Mouse (Mus musculus): Measurements from ENCODE around the gene Invs.

Gene Invs

DNA sequence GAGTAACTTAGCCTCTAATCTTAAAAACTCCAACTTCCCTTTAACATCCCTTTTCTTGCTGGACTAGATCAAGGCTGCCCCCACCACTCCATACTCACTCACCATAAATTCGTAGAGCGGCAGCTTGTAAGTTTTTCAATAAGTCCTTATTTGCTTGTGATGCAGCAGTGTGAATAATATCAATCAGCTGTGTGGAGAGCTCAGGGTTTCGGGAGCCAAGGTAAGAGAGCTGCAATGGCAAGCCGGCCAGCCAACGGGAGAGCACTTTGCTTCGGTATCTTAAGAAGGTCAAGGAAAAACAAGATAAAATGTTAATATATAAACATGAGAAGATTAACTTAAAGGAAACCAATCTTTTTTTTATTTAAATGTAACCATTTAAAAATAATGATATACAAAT lies 178.9 kb downstream of the Invs start:
- in situ Hi-C loops (cut with MseI, MboI), result no loop called here

DNA sequence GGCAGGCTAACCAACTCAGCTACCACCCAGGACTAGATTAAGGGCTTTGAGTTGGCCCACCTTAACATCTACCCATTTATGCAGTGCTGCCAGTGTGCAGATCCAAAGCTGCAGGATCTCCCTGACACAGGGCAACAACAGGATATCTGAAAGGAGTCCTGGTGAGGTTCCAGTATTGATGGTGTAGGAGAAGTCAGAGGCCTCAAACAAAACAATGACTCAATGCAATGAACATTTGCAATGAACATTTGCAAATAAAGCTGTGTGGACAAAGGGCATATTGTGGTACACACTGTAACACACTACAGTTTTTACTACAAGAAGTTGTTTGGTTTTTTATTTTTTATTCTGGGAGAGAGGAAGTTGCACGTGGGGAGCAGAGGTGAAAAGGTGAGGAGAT lies 181.5 kb downstream of the Invs start:
- in situ Hi-C loops (cut with MseI, MboI), result no loop called here

DNA sequence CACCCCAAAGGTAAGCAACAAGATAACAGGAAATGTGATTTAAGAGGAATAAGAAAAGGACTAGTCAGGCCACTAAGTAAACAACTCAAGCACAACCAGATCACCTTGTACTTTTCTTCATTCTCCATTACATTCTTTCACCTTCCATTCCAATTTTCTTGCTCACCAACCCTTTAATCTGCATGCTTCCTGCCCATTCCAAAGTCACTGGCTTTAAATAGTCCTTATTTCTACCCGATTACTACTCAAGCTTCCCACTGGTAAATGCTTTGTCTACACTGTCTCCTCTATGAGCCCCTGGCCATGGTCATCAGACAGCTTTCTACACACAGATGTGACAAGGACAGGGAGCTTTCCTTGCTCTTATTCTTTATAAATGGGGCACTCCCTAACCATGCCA lies 191.4 kb downstream of the Invs start:
- in situ Hi-C loops (cut with MseI, MboI), result loop anchor here in 1 of 2 experiments (10.0 kb wide), 1 partner anchor 74 kb away; no protein-coding TSS in a partner anchor

DNA sequence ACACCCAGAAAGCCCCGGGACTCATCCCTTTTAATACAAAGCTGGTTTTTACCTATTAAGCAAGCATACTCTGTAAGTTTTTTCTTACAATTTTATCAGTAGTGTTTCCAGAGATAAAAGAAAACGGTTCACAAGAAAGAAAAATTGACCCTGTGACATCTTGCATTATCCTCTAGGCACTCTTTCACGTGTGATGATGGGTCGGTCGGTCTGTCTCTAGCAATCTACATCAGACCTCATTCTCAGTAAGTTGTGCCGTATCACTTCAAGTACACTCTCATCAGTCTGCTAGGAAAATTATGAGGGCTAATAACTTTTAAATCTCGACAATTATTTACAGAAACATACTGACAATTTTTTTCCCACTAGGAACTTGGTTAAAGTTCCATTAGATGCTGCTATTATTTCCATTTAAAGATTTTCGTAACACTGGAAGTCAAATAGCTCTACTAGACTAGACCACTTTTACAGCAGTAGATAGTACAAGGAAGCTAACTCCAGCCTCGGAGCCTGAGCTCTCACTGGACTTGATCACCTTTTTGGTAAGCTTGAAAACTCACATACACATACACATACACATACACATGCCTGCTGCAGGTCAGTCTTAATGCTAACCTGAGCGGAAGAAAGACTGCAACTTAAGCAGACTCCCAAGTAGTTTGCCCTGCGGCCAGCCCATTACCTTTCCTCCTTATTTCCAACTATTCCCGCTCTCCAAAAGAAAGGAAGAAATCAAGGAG lies 192.7 kb downstream of the Invs start:
- in situ Hi-C loops (cut with MseI, MboI), result loop anchor here in 1 of 2 experiments (10.0 kb wide), 1 partner anchor 73 kb away; no protein-coding TSS in a partner anchor

DNA sequence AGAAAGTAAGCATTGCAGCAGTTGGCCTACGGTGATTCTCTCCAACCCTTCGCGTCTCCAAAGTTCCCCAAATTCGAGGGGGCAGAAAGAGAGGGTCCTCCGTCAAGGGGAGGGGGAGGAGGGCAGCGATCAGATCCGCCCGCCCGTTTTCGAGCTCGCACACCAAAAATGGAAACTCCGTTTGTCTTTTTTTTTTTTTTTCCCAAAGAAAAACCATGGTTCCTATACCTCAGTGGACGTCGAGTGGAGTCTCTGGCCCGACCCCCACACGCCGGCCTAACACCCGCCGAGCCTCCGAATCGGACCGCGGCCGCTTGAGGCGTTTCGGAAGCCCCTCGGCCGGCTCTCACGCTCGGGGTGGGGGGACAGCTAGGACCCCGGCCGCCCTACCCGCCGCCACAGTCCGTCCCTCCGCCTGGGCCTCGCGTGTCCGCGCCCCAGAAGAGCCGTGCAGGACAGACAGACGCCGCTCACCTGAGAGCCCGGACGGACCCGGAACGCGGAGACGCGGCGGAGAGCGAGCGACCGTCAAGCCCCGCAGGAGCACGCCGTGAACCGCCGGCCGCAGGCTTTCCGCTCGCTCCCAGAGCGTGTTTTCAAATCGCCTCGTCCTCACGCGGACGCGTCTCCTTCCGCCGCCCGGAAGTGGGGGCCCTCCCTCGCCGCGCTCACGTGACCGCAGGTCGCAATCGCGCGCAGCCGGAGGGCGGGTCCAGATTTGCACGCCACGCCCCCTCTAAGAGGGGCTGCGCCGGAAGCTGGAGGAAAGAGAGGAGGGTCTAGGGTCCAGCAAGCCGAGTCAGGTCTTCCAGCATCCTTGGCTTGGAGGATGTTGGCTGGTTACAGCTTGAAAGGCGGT lies 193.5 kb downstream of the Invs start, which contains the start of gene Tex10:
TSS of gene Tex10 (minus strand) at position 668 of the 859 bp plus-strand sequence.
- in situ Hi-C loops (cut with MseI, MboI), result loop anchor here in 1 of 2 experiments (10.0 kb wide), 1 partner anchor 72 kb away; no protein-coding TSS in a partner anchor

DNA sequence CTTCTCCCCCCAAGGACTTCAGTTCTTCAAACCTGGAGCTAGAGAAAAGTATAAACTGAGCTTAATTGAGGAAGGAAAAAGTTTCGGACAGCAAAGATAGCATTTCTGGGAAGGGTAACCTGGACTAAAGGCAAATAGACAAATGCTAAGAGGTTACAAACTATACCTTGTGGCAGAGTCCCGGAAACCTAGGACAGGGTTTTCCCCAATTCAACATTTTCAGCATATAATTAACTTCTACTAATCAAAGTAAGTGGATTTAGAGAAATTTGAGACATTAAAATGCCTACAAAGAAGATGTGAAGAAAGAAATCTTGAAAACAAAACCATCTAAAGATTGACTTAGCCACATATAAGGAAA lies 194.1 kb downstream of the Invs start:
- in situ Hi-C loops (cut with MseI, MboI), result loop anchor here in 1 of 2 experiments (10.0 kb wide), 1 partner anchor 71 kb away; no protein-coding TSS in a partner anchor

DNA sequence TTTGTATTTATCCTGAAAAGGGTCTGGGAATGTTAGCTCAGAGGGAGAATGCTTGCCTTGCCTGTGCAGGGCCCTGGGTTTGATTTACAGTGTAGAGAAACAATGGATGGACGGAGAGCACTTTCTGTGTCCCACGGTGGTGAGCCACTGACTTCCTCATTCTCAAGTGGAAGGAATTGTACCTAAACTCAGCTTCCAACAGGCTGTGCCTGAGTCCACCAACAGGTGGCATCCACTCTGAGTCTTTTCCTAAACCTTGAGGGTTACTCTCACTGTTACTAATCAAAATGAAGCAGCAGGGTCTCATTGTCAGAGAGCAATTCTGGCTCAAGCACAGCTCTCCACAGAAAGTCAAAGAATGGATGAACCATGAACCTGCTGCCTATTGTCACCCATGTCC lies 201.7 kb downstream of the Invs start:
- in situ Hi-C loops (cut with MseI, MboI), result no loop called here

Measured in mouse trophoblast stem cell (cell line).